Mouse (Mus musculus) testis, adult 2 months (tissue): ENCODE data around the gene Cntnap5a. TPM values are rescaled to one million over a fixed set of nuclear protein-coding genes. Genes with fewer than 3 reads are reported as not detected.
"Not testable (repeated sequence)": the region's sequence is repeated elsewhere in the genome, so short reads cannot be mapped to it uniquely, and the experiment has no call there.

Experiments
- H3K27ac ChIP-seq: fragments of 200-500 bp; 2 replicates; pipeline ENCODE4 v1.5.1; 2012; ENCODE audit warnings: low read depth, low read length; ENCODE audit not compliant: control insufficient read depth, insufficient read depth
- H3K27me3 ChIP-seq: fragments of 200-500 bp; 2 replicates; pipeline ENCODE4 v1.6.1; 2012; ENCODE audit warnings: mild to moderate bottlenecking, low read length, moderate library complexity; ENCODE audit not compliant: control insufficient read depth, insufficient read depth
- H3K36me3 ChIP-seq: fragments of 200-500 bp; 2 replicates; pipeline ENCODE4 v1.6.1; 2012; ENCODE audit warnings: mild to moderate bottlenecking, low read length; ENCODE audit not compliant: control insufficient read depth, insufficient read depth
- H3K4me1 ChIP-seq: fragments of 200-500 bp; 2 replicates; pipeline ENCODE4 v1.6.1; 2012; ENCODE audit warnings: low read length; ENCODE audit not compliant: control insufficient read depth, insufficient read depth
- H3K4me3 ChIP-seq: fragments of 200-500 bp; 2 replicates; pipeline ENCODE4 v1.5.1; 2012; ENCODE audit warnings: low read depth, mild to moderate bottlenecking, low read length, moderate library complexity, mixed read lengths; ENCODE audit not compliant: control insufficient read depth
- CTCF ChIP-seq: fragments of 200-500 bp; IDR thresholded peaks from 2 replicates; pipeline ENCODE4 v1.5.1; 2012; ENCODE audit warnings: low read depth, mild to moderate bottlenecking, inconsistent platforms, low read length, moderate library complexity; ENCODE audit not compliant: control insufficient read depth, insufficient read depth, insufficient replicate concordance
- POLR2A ChIP-seq: fragments of 200-500 bp; IDR thresholded peaks from 2 replicates; pipeline ENCODE4 v1.6.1; 2012; ENCODE audit warnings: low read depth, mild to moderate bottlenecking, inconsistent platforms, low read length, moderate library complexity; ENCODE audit not compliant: control insufficient read depth
- polyA plus RNA-seq: library from polyadenylated mRNA; depleted of rRNA; stranded (reverse); fragments of >200 nt; gene quantifications from 2 replicates; pipeline ENCODE4 v1.2.3, GENCODE M21; 2012

Cntnap5a gene
- polyA plus RNA-seq, 1 experiment = 0.31 TPM

GRCm38 (mm10) chr1:116128450-116129246 lies 444.1 kb downstream of the Cntnap5a start:
- H3K27me3 ChIP-seq = no peaks in the 10 kb centered on the region
- H3K4me1 ChIP-seq = no peaks in the 10 kb centered on the region
- H3K27ac ChIP-seq = no peak overlapping the region
- no peaks in the 10 kb centered on the region for H3K36me3 ChIP-seq
- TF ChIP-seq CTCF = no peak
- TF ChIP-seq POLR2A = no peak
- H3K4me3 ChIP-seq = no peak overlapping the region

- H3K27me3 ChIP-seq = no peaks in the 10 kb centered on the region
Observed at GRCm38 (mm10) chr1:116132471-116132870, 447.9 kb downstream of the Cntnap5a start.

GRCm38 (mm10) chr1:116149764-116150369 lies 465.3 kb downstream of the Cntnap5a start:
- TF ChIP-seq CTCF = no peak
- TF ChIP-seq POLR2A = no peak
- Histone ChIP-seq H3K36me3 (no peaks in the 10 kb centered on the region), H3K4me3 (no peak overlapping the region), H3K27ac (no peak overlapping the region), H3K4me1 (no peaks in the 10 kb centered on the region), H3K27me3 (no peaks in the 10 kb centered on the region)

More at GRCm38 (mm10) chr1:116132471-116132870, 447.9 kb downstream of the Cntnap5a start:
- no peaks in the 10 kb centered on the region for H3K36me3 ChIP-seq
- TF ChIP-seq POLR2A (no peak), CTCF (no peak)
- H3K4me1 ChIP-seq = no peaks in the 10 kb centered on the region
- no peak overlapping the region for H3K27ac ChIP-seq
- H3K4me3 ChIP-seq = no peak overlapping the region

GRCm38 (mm10) chr1:116184471-116184870 lies 499.9 kb downstream of the Cntnap5a start:
- no peaks in the 10 kb centered on the region for H3K27me3 ChIP-seq
- TF ChIP-seq CTCF = no peak
- TF ChIP-seq POLR2A = no peak

GRCm38 (mm10) chr1:116188142-116188541 lies 503.6 kb downstream of the Cntnap5a start:
- not testable (repeated sequence) for H3K4me1 ChIP-seq, H3K27ac ChIP-seq, H3K36me3 ChIP-seq, H3K4me3 ChIP-seq, H3K27me3 ChIP-seq

More at GRCm38 (mm10) chr1:116184471-116184870, 499.9 kb downstream of the Cntnap5a start:
- Histone ChIP-seq H3K4me3 (no peak overlapping the region), H3K27ac (no peak overlapping the region), H3K4me1 (no peaks in the 10 kb centered on the region), H3K36me3 (no peaks in the 10 kb centered on the region)

GRCm38 (mm10) chr1:116192299-116192698 lies 507.7 kb downstream of the Cntnap5a start:
- Histone ChIP-seq H3K4me1 (no peaks in the 10 kb centered on the region), H3K27me3 (no peaks in the 10 kb centered on the region), H3K4me3 (no peak overlapping the region), H3K27ac (no peak overlapping the region), H3K36me3 (no peaks in the 10 kb centered on the region)
- TF ChIP-seq CTCF (no peak), POLR2A (no peak)

GRCm38 (mm10) chr1:116216883-116217282 lies 532.3 kb downstream of the Cntnap5a start:
- TF ChIP-seq POLR2A (no peak), CTCF (no peak)
- no peak overlapping the region for H3K4me3 ChIP-seq
- H3K27me3 ChIP-seq = no peaks in the 10 kb centered on the region
- H3K36me3 ChIP-seq = no peaks in the 10 kb centered on the region
- no peaks in the 10 kb centered on the region for H3K4me1 ChIP-seq
- no peak overlapping the region for H3K27ac ChIP-seq

GRCm38 (mm10) chr1:116240538-116240937 lies 556.0 kb downstream of the Cntnap5a start:
- Histone ChIP-seq H3K4me1 (no peaks in the 10 kb centered on the region), H3K27me3 (no peaks in the 10 kb centered on the region), H3K27ac (no peak overlapping the region), H3K4me3 (no peak overlapping the region), H3K36me3 (no peaks in the 10 kb centered on the region)
- TF ChIP-seq CTCF (no peak), POLR2A (no peak)
